Mouse (Mus musculus): ENCODE results near the gene Bmpr1a.

Bmpr1a gene

DNA sequence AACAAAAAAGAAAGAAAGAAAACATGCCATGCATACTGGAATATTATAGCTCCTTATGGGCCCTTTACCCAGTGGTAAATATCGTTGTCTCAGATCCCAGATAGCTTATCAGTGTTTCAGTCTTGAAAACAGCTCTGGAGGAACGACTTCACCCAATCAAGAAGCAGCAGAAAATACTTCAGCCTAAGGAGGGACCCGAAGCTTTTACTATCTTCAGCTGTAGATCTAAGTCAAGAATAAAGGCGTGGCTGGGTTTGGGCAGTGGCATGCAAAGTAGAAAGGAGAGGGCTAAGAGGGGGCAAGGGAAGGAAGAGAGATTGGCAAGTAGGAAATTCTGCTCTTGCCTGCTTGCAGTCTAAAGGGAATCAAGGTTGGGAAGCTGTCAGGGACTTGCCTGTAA, 141.0 kb downstream of the Bmpr1a start:
- no peaks in the 10 kb centered on the region for H3K27me3 ChIP-seq (ENCODE audit: insufficient read depth, low read length)
- peaks cover 54% of the 10 kb centered on the region for H3K4me1 ChIP-seq (replicated peaks; ENCODE audit: low read depth, low read length)
- peaks cover 7% of the 10 kb centered on the region; the same call in 1 of the 2 replicates for H3K36me3 ChIP-seq (ENCODE audit: insufficient read depth, low read length)
- TF ChIP-seq POU5F1 (IDR thresholded peaks at IDR 0.05; ENCODE audit: borderline replicate concordance, low read length): no peak
- no peak for TF ChIP-seq CTCF (conservative IDR thresholded peaks at IDR 0.05; ENCODE audit: low read length)
- TF ChIP-seq NANOG (IDR thresholded peaks at IDR 0.05; ENCODE audit: borderline replicate concordance, low read length): no peak
- peaks cover 20% of the 10 kb centered on the region for H3K9me3 ChIP-seq (ENCODE audit: low read length)
- peak overlapping the region; percentile 74 for H3K4me3 ChIP-seq (replicated peaks; ENCODE audit: low read length)
